Mouse (Mus musculus): ENCODE data around the gene Asb10. TPM values are rescaled to one million over a fixed set of nuclear protein-coding genes. Genes with fewer than 3 reads are reported as not detected.

The Asb10 gene
- total RNA-seq, 2 experiments from 2014 or later, result 83.7 to 90.6 TPM

DNA sequence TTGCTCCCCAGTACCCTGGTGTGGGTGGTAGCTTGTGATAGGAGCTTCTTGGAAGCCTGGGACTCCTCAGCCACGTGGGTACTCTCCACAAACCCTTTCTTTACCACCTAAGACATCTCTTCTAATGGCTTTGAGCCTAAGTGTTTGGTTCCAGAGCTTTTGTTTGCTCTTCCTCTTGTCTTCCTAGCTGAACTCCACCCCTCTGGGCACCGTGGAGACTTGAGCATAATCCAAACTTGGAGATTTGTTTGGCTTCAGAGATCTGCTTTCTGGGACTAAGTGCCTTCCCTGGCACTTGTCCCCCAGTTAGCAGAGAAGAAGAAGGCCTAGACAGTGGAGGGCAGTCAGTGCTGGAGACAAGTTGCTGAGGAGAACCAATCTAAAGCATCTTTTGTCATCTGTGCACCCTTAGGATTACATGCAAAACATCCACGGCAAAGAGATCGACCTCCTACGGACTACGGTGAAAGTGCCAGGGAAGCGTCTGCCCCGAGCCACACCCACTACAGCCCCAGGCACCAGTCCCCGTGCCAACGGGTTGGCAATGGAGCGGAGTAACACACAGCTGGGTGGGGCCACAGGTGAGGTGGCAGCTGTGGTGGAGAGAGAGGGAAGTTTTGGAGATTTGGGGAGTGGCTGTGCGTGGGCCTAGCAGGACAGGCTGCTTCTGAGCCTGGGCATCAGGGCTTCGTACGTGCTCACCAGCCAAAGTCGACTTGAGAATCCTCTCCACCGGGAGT, 48.1 kb downstream of the Asb10 start:
- DNase-seq, result no peak

DNA sequence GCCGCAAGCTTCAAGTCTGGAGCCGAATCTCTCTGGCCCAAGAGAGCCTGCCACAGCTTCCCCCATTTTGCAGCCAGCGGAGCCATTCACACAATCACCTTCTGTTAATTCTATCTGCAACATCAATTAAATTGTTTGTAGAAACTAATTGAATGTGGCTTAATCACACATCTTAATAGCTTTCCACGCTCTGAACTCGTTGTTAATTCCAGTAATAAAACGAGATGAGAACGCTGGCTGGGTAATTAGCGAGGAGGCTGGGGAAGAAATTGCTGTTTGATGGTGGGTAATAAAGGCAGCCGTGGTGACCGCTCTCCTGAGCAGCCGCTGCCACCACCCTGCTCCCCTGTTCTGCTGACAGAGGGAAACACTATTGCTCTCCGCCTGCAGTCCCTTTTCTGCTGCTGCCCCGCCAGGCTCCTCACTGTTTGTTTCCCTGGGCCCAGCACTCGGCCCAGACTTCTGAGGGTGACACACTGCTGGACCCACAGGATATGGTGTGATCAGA, 50.3 kb downstream of the Asb10 start:
- no peak for DNase-seq

DNA sequence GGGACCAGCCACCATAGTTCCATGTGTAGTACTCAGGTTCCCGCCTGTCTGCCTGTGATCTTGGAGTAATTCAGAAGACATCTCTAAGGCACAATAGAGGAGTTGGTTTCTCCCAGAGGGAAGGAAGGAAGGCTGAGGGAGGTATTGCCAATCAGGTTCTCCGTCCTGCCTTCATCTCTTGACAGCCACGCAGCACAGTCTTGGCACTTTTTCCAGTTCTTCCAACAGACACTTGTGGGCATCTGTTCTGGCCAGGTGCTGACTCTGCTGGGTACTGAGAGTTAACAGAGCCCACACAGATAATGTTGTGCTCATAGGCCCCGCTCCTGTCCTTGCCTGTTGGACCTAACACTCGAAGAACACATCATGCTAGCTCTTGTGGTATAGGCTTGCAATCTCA, 54.0 kb downstream of the Asb10 start:
- no peak for DNase-seq

DNA sequence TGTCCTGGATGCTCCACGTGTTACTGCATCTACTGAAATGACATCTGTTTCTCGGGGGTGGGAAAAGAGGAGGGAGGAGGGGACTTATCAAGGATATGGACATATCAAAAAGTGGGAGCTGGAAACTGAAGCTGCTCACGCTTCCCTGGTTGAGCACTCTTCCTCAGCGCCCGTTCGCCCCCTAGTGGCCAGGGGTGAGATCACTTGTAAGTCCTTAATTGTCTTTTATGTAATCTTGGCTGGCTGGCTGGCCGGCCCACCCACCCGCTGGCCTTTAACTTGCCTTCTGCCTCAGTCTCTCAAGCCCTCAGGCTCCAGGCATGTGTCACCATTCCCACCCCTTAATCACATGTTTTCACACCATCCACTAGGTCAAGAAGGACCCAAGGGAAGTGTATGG, 54.7 kb downstream of the Asb10 start:
- peak; percentile 84 to 96 for DNase-seq

DNA sequence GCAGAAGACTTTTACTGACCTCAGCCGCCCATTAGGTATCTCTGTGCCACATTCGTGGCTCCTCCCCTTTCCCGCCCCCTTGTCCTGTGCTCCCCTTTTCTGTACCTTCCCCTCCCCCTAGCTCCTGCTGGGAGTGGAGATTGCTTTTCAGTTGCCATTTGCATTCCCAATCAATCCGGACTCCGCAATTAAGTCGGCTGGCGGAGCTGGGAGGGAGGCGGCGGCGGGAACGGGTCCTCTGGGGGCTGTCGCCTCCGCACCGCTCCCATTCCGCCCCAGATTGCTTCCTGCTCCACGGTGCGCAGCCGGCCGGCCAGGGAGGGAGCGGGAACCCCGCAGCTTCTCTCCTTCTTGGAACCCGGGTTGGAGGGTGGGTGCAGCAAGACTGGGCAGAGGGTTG, 55.8 kb downstream of the Asb10 start:
- DNase-seq, result no peak

DNA sequence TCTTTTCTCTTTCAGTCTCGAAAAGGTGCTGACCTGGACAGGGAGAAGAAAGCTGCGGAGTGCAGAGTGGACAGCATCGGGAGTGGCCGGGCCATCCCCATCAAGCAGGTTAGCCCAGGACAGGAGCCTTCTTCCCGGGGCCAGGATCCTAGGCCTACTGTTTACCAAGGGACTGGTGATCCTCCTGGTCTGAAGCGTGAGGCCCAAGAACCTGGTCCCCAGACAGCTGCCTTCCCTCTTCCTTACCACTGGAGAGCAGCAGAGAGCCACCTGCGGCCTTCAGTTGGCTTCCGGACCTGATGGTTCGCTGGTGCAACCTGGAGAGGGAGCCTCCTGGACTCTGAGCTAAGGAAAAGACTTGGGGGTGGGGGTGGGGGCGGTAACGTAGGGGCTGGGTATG, 57.5 kb downstream of the Asb10 start:
- DNase-seq, result peak; percentile 43 to 56

Other genes starting within 250 kb of the Asb10 start
- 10 to 100 TPM; 52.6 to 61.1 TPM for gene Kcnh2, start 189.4 kb downstream of the Asb10 start, total RNA-seq (2021)
- gene Nos3, start 176.2 kb downstream of the Asb10 start, total RNA-seq (2021), result 10 to 100 TPM; 21.8 to 22.6 TPM
- gene Atg9b, start 148.8 kb downstream of the Asb10 start, total RNA-seq (2021), result 1 to 10 TPM in 1 of 2 experiments, under 1 TPM in 1; 0.75 to 1.4 TPM
- gene Abcb8, start 147.3 kb downstream of the Asb10 start, total RNA-seq (2021), result 10 to 100 TPM; 87.2 to 90.7 TPM
- gene Asic3, start 127.6 kb downstream of the Asb10 start, total RNA-seq (2021), result not detected
- 10 to 100 TPM; 19.3 to 23.0 TPM for gene Cdk5, start 117.4 kb downstream of the Asb10 start, total RNA-seq (2021)
- gene Slc4a2, start 117.1 kb downstream of the Asb10 start, total RNA-seq (2021), result 10 to 100 TPM; 25.5 to 30.3 TPM
- 100 to 1,000 TPM; 288 to 330 TPM for gene Fastk, start 95.7 kb downstream of the Asb10 start, total RNA-seq (2021)
- 10 to 100 TPM; 10.7 to 10.8 TPM for gene Tmub1, start 93.1 kb downstream of the Asb10 start, total RNA-seq (2021)
- gene Agap3, start 88.8 kb downstream of the Asb10 start, total RNA-seq (2021), result 10 to 100 TPM; 89.1 to 98.9 TPM
- gene Gbx1, start 13.8 kb downstream of the Asb10 start, total RNA-seq (2021), result not detected
- not detected for gene 4931409K22Rik, start 15.8 kb upstream of the Asb10 start, total RNA-seq (2021)
- gene Abcf2, start 36.5 kb upstream of the Asb10 start, total RNA-seq (2021), result 10 to 100 TPM; 53.5 to 54.9 TPM
- gene Chpf2, start 45.8 kb upstream of the Asb10 start, total RNA-seq (2021), result 1 to 10 TPM; 5.8 to 6.9 TPM
- gene Smarcd3, start 83.4 kb upstream of the Asb10 start, total RNA-seq (2021), result 10 to 100 TPM; 56.5 to 59.8 TPM
- gene Nub1, start 144.6 kb upstream of the Asb10 start, total RNA-seq (2021), result 10 to 100 TPM; 35.4 to 41.2 TPM
- under 1 TPM; 0.39 to 0.52 TPM for gene Wdr86, start 189.7 kb upstream of the Asb10 start, total RNA-seq (2021)
- gene Crygn, start 217.0 kb upstream of the Asb10 start, total RNA-seq (2021), result not detected

Data from heart, adult 18-20 months (tissue).